Mouse (Mus musculus) liver, postnatal 0 days (tissue): Measurements from ENCODE around the gene Clk2. TPM values are rescaled to one million over a fixed set of nuclear protein-coding genes. Genes with fewer than 3 reads are reported as not detected.
"Not testable (repeated sequence)": the region's sequence is repeated elsewhere in the genome, so short reads cannot be mapped to it uniquely, and the experiment has no call there.

Experiments
- ATAC-seq: fragments of 200-750 bp; cut with Nextera tagmentation; 2 replicates; pipeline ENCODE4 v1.8.0; 2017; ENCODE audit warnings: mild to moderate bottlenecking, moderate library complexity
- DNase-seq: peaks from one replicate; pipeline ENCODE4 v3.0.0-alpha.2; 2016
- H3K27ac ChIP-seq: fragments of 300-500 bp; sonication (generic); 2 replicates; pipeline ENCODE4 v1.5.1; 2014; ENCODE audit warnings: antibody characterized with exemption, moderate library complexity, mild to moderate bottlenecking, low read depth
- H3K27me3 ChIP-seq: fragments of 300-500 bp; sonication (generic); 2 replicates; pipeline ENCODE4 v1.6.1; 2014; ENCODE audit warnings: low read length, control low read depth, mixed read lengths; ENCODE audit not compliant: insufficient read depth
- H3K36me3 ChIP-seq: fragments of 300-500 bp; sonication (generic); replicated peaks from 2 replicates; pipeline ENCODE4 v1.6.1; 2014; ENCODE audit warnings: mild to moderate bottlenecking, control low read depth, low read length, moderate library complexity, mixed read lengths; ENCODE audit not compliant: insufficient read depth
- H3K4me1 ChIP-seq: fragments of 300-500 bp; sonication (generic); 2 replicates; pipeline ENCODE4 v1.6.1; 2014; ENCODE audit warnings: antibody characterized with exemption, mild to moderate bottlenecking, control low read depth; ENCODE audit not compliant: insufficient read depth
- H3K4me2 ChIP-seq: fragments of 300-500 bp; sonication (generic); 2 replicates; pipeline ENCODE4 v1.6.1; 2014; ENCODE audit warnings: low read depth, mild to moderate bottlenecking, low read length, moderate library complexity, mixed read lengths
- H3K4me3 ChIP-seq: fragments of 300-500 bp; sonication (generic); 2 replicates; pipeline ENCODE4 v1.5.1; 2014; ENCODE audit warnings: low read depth, low read length
- H3K9ac ChIP-seq: fragments of 300-500 bp; sonication (generic); replicated peaks from 2 replicates; pipeline ENCODE4 v1.6.1; 2014; ENCODE audit warnings: mild to moderate bottlenecking, moderate library complexity
- H3K9me3 ChIP-seq: fragments of 300-500 bp; sonication (generic); 2 replicates; pipeline ENCODE4 v1.6.1; 2016; ENCODE audit warnings: mild to moderate bottlenecking, control low read depth, low read length, mixed read lengths
- CTCF ChIP-seq: sonication (generic); IDR thresholded peaks from 2 replicates; pipeline ENCODE4 v1.5.1; 2016; ENCODE audit warnings: antibody characterized with exemption, low read depth
- EP300 ChIP-seq: IDR thresholded peaks from 2 replicates; pipeline ENCODE4 v1.6.1; 2016; ENCODE audit warnings: antibody characterized with exemption, low read depth, mild to moderate bottlenecking
- WGBS: fragments of 180-500 bp; shearing (Covaris S2); extraction: QIAGEN DNeasy Blood & Tissue Kit; methylation state at CpG from one replicate; pipeline ENCODE4 v1.1.7; 2014; ENCODE audit not compliant: insufficient replicate concordance; 5-methylcytosine and 5-hydroxymethylcytosine counted together
- polyA plus RNA-seq: library from polyadenylated mRNA; unstranded; fragments of >200 nt; fragmentation: Nextera tagmentation; extraction: Ambion mirVana; gene quantifications from 2 replicates; pipeline ENCODE4 v1.2.1, GENCODE M21; 2015

Clk2 gene
- polyA plus RNA-seq, 1 experiment from 2014 or later, result 5.0 TPM

DNA sequence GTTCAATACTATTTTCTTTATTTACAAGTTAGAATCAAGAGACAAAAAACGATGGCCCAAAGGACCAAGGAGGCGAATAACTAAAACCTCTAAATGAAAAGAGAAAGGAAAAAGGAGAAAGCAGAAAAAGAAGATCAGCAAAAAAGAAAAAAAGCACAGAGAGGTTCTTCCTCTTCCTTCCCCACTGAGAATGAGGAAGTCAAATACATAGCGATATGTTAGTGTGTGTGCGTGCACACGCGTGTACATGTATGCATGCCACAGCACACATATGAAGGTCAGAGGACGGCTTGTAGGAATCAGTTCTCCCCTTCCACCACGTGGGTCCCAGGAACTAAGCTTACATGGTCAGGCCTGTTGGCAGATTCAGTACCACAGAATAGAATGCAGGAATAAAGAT is 7.6 kb upstream of the Clk2 start:
- DNase-seq (no peak), ATAC-seq (no peak)
- 62% methylated on average over 8 of the region's 8 CpGs for WGBS
- H3K4me1 ChIP-seq, result peaks cover 15% of the 10 kb centered on the region
- no peak overlapping the region for H3K9ac ChIP-seq
- no peaks in the 10 kb centered on the region for H3K9me3 ChIP-seq
- TF ChIP-seq EP300, result no peak
- TF ChIP-seq CTCF, result no peak
- H3K4me3 ChIP-seq, result no peak overlapping the region
- H3K4me2 ChIP-seq, result no peak overlapping the region
- H3K36me3 ChIP-seq, result no peaks in the 10 kb centered on the region
- H3K27me3 ChIP-seq, result peaks cover 17% of the 10 kb centered on the region
- H3K27ac ChIP-seq, result no peak overlapping the region

DNA sequence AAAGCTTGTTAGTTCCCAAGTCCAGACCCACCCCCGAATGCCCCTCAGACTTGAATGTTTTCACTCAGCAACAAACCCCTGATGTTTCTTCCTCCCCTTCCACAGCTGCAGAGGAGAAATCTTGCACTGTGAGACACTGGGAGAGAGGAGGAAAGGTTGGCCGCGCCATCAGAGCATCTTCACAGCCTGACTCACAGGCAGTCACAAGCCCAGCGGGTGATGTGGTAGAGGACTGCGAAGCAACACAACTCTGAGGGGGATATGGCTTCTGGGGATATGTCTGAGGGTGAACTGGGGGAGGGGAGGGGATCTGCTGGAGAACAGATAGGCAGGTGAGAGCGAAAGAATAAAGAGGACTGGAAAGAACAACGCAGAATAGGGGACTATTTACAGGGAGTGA is 5.9 kb upstream of the Clk2 start:
- no peak for ATAC-seq
- peaks cover 17% of the 10 kb centered on the region for H3K27me3 ChIP-seq
- H3K4me1 ChIP-seq, result peaks cover 15% of the 10 kb centered on the region
- TF ChIP-seq CTCF (no peak), EP300 (no peak)
- WGBS, result 27% methylated on average over 7 of the region's 7 CpGs
- H3K36me3 ChIP-seq, result no peaks in the 10 kb centered on the region
- no peak overlapping the region for H3K4me2 ChIP-seq
- no peak for DNase-seq
- H3K9ac ChIP-seq, result no peak overlapping the region
- no peaks in the 10 kb centered on the region for H3K9me3 ChIP-seq
- no peak overlapping the region for H3K27ac ChIP-seq
- H3K4me3 ChIP-seq, result no peak overlapping the region

GRCm38 (mm10) chr3:89159211-89159610 is 5.4 kb upstream of the Clk2 start:
- Histone ChIP-seq H3K4me1 (peaks cover 19% of the 10 kb centered on the region), H3K36me3 (no peaks in the 10 kb centered on the region), H3K4me3 (peak overlapping the region; percentile 49), H3K27me3 (peaks cover 17% of the 10 kb centered on the region), H3K9ac (no peak overlapping the region; the same call in 1 of the 2 replicates), H3K27ac (no peak overlapping the region), H3K9me3 (no peaks in the 10 kb centered on the region), H3K4me2 (peak overlapping the region; percentile 91)
- peak; percentile 34; the same call in 1 of the 2 replicates for ATAC-seq
- 1% methylated on average over 13 of the region's 13 CpGs for WGBS
- peak; percentile 77 for DNase-seq
- TF ChIP-seq EP300, result no peak
- no peak for TF ChIP-seq CTCF

DNA sequence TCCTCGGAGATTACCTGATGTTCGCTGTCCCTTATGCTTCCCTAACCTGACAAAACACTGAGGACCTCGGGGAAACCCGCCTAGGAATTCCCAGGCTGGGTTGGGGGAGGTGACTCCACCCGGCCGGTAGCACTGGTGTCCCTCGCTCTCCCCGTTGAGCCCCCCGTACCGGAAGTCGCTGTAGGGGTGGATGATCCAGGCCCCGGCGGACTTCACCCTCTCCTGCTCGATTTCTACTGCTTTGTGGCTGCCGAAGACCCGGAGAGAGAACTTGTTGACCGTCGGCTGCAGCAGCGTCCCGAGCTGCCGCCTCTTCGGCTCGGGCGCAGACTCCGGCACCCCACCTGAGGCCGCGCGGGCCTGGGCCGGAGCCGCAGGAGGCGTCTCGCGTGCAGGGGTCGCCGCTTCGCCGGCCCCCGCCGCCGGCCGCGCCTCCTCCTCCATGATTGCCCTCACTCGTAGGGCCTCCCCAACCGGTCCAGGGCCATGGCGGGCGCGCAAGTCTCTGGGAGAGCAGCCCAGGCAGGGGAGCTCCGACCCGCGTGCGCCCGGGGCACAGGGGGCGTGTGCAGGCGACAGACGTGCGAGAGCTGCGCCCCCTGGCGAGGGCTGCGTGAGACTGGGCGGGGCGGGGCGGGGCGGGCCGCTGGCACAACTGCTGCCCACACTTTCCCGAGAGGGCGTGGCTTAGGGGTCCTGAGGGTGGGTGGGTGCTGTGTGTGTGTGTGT is 4.8 kb upstream of the Clk2 start, which contains the start of gene Hcn3:
Hcn3 (minus strand) TSS at position 581 of the 729 bp plus-strand sequence.
- no peak within 1 kb of the TSS for H3K27ac ChIP-seq
- peaks cover 17% of the 10 kb centered on the region for H3K27me3 ChIP-seq
- TF ChIP-seq EP300 (no peak), CTCF (peak; percentile 83)
- H3K36me3 ChIP-seq, result no peaks in the 10 kb centered on the region
- DNase-seq (peak; percentile 85), ATAC-seq (peak; percentile 38)
- H3K9me3 ChIP-seq, result no peaks in the 10 kb centered on the region
- 2% methylated on average over 33 of the region's 66 CpGs for WGBS
- H3K9ac ChIP-seq, result no peak within 1 kb of the TSS; the same call in 1 of the 2 replicates
- peaks cover 19% of the 10 kb centered on the region for H3K4me1 ChIP-seq
- H3K4me3 ChIP-seq, result peak within 1 kb of the TSS; percentile 49
- H3K4me2 ChIP-seq, result peak within 1 kb of the TSS; percentile 91

GRCm38 (mm10) chr3:89161207-89161606 is 3.4 kb upstream of the Clk2 start:
- peaks cover 27% of the 10 kb centered on the region for H3K4me1 ChIP-seq
- H3K36me3 ChIP-seq, H3K4me2 ChIP-seq, DNase-seq, H3K4me3 ChIP-seq, H3K27ac ChIP-seq, H3K9ac ChIP-seq, ATAC-seq, H3K9me3 ChIP-seq: not testable (repeated sequence)
- H3K27me3 ChIP-seq, result peaks cover 17% of the 10 kb centered on the region

DNA sequence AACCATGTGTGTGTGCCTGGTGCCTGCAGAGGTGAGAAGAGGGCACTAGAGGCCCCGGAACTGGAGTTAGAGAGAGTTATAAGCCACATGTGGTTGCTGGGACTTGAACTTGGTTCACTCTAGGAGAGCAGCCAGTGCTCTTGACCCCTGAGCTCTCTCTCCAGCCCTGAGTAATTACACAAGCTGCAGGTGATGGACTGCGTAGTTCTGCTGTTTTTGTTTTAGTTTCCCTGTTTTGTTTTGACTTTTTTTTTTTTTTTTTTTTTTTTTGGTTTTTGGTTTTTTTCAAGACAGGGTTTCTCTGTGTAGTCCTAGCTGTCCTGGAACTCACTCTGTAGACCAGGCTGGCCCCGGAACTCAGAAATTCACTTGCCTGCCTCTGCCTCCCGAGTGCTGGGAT is 2.8 kb upstream of the Clk2 start:
- no peak for DNase-seq
- ATAC-seq, result no peak
- H3K9ac ChIP-seq, result no peak overlapping the region
- TF ChIP-seq EP300, result no peak
- H3K27me3 ChIP-seq, result peaks cover 17% of the 10 kb centered on the region
- H3K4me3 ChIP-seq, result no peak overlapping the region
- H3K4me1 ChIP-seq, result peaks cover 31% of the 10 kb centered on the region
- H3K36me3 ChIP-seq, result peaks cover 2% of the 10 kb centered on the region
- no peak overlapping the region for H3K27ac ChIP-seq
- WGBS, result 77% methylated on average over 4 of the region's 4 CpGs
- H3K9me3 ChIP-seq, result no peaks in the 10 kb centered on the region
- H3K4me2 ChIP-seq, result no peak overlapping the region

DNA sequence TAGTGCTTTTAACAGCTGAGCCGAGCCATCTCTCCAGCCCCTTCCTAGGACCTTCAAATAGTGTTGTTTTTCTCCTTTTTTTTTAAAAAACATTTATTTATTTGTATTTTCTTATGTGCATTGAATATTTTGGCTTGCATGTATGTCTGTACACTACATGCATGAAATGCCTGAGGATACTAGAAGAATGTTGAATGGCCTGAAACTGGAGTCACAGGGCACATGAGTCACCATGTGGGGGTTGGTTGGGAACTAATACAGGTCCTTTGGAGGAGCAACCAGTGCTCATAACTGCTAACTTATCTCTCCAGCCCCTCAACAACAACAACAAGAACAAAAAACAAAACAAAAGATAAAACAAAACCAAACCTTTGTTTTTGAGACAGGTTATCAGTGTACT is 1.5 kb upstream of the Clk2 start:
- Histone ChIP-seq H3K36me3 (peaks cover 15% of the 10 kb centered on the region), H3K4me3 (no peak overlapping the region), H3K27me3 (peaks cover 16% of the 10 kb centered on the region), H3K4me1 (peaks cover 31% of the 10 kb centered on the region), H3K9me3 (no peaks in the 10 kb centered on the region), H3K4me2 (no peak overlapping the region), H3K27ac (no peak overlapping the region), H3K9ac (no peak overlapping the region)
- WGBS, result 80% methylated on average over 1 of the region's 1 CpGs
- ATAC-seq (no peak), DNase-seq (no peak)
- TF ChIP-seq EP300, result no peak
- TF ChIP-seq CTCF, result no peak
